Mouse (Mus musculus): ENCODE data around the gene Inpp5a. TPM values are rescaled to one million over a fixed set of nuclear protein-coding genes. Genes with fewer than 3 reads are reported as not detected.
A peak's percentile ranks its signal among the peaks of the same experiment; 100 is the strongest.

Inpp5a gene
- 31.6 and 42.3 TPM in 2 replicates for polyA plus RNA-seq (2012; ENCODE audit: insufficient read depth, insufficient read length, missing spikeins)

GRCm38 (mm10) chr7:139388670-139389212, at the start of gene Inpp5a:
TSS of gene Inpp5a (plus strand) at chr7:139389109.
- peaks cover 30% of the 10 kb centered on the region for H3K4me1 ChIP-seq (ENCODE audit: control insufficient read depth, insufficient read depth, insufficient read length, low read length)

DNA sequence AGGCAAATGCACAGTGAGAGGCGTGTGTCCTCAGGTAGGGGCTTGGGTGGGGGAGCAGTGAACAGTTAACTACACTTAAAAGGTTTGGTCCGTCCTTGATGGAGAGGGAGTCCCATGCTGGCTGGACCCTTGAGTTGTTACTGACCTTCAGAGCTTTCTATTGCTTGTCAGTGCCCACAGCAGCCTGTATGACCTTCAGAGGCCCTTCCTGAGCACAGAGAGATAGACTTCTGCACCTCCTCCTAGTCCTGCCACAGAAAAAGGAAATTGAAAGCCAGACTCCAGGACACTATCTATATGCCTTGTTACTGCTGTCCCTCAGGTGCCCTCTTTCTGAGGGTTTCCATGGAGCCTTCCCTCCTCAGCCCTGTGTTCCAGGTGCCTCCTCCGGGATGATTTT, 49.7 kb upstream of the Inpp5a start:
- H3K4me1 ChIP-seq (ENCODE audit: control insufficient read depth, insufficient read depth, insufficient read length, low read length), result peaks cover 15% of the 10 kb centered on the region
- no peak overlapping the region for H3K4me3 ChIP-seq (ENCODE audit: insufficient read depth, low read depth, low read length)
- H3K27ac ChIP-seq (replicated peaks; ENCODE audit: low read depth, low read length), result no peak overlapping the region

More at GRCm38 (mm10) chr7:139388670-139389212, at the start of gene Inpp5a:
- Histone ChIP-seq H3K27ac (replicated peaks; ENCODE audit: low read depth, low read length) (peak within 1 kb of the TSS; percentile 89), H3K4me3 (ENCODE audit: insufficient read depth, low read depth, low read length) (peak within 1 kb of the TSS; percentile 74)

DNA sequence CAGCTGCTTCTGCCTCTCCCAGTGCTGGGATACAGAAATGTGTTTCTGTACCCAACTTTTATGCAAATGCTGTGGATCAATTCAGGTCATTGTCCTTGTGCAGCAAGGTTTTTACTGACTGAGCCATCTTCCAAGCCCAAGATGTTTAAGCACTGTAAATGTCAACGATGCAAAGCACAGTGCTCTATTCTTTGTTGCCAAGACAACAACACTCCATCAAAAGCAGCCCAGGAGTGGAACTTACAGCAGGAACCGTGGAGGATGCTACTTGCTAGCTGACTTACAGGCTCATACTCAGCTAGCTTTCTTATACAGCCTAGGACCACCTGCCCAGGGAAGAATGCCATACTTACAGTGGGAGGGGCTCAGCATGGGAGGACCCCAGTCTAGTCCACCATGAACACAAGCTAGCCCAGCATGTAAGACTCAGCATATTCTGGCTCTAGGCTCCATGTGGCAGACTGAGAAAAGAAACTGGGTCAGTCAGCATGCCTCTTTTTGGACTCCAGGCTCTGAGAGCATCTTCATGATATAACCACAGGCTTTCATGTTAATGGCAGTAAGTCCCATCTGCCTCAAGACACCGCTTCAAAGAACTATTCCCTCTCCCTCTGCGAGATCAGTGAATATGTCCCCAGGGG, 47.8 kb upstream of the Inpp5a start:
- Histone ChIP-seq H3K27ac (replicated peaks; ENCODE audit: low read depth, low read length) (no peak overlapping the region), H3K4me1 (ENCODE audit: control insufficient read depth, insufficient read depth, insufficient read length, low read length) (peaks cover 15% of the 10 kb centered on the region), H3K4me3 (ENCODE audit: insufficient read depth, low read depth, low read length) (no peak overlapping the region)

GRCm38 (mm10) chr7:139342809-139343208, 46.1 kb upstream of the Inpp5a start:
- Histone ChIP-seq H3K27ac (replicated peaks; ENCODE audit: low read depth, low read length) (0 out of 2 replicates have a peak overlapping the region, but pooled peaks have one; percentile 10), H3K4me1 (ENCODE audit: control insufficient read depth, insufficient read depth, insufficient read length, low read length) (peaks cover 15% of the 10 kb centered on the region), H3K4me3 (ENCODE audit: insufficient read depth, low read depth, low read length) (no peak overlapping the region)

- H3K4me1 ChIP-seq (ENCODE audit: control insufficient read depth, insufficient read depth, insufficient read length, low read length), result peaks cover 12% of the 10 kb centered on the region
- H3K4me3 ChIP-seq (ENCODE audit: insufficient read depth, low read depth, low read length), result no peak overlapping the region
- H3K27ac ChIP-seq (replicated peaks; ENCODE audit: low read depth, low read length), result no peak overlapping the region
These were observed 41.9 kb upstream of the Inpp5a start for GRCm38 (mm10) chr7:139347051-139347450.

- Histone ChIP-seq H3K27ac (replicated peaks; ENCODE audit: low read depth, low read length) (no peak overlapping the region), H3K4me3 (ENCODE audit: insufficient read depth, low read depth, low read length) (no peak overlapping the region), H3K4me1 (ENCODE audit: control insufficient read depth, insufficient read depth, insufficient read length, low read length) (no peaks in the 10 kb centered on the region)
These were observed 38.3 kb upstream of the Inpp5a start for GRCm38 (mm10) chr7:139350606-139351005.

DNA sequence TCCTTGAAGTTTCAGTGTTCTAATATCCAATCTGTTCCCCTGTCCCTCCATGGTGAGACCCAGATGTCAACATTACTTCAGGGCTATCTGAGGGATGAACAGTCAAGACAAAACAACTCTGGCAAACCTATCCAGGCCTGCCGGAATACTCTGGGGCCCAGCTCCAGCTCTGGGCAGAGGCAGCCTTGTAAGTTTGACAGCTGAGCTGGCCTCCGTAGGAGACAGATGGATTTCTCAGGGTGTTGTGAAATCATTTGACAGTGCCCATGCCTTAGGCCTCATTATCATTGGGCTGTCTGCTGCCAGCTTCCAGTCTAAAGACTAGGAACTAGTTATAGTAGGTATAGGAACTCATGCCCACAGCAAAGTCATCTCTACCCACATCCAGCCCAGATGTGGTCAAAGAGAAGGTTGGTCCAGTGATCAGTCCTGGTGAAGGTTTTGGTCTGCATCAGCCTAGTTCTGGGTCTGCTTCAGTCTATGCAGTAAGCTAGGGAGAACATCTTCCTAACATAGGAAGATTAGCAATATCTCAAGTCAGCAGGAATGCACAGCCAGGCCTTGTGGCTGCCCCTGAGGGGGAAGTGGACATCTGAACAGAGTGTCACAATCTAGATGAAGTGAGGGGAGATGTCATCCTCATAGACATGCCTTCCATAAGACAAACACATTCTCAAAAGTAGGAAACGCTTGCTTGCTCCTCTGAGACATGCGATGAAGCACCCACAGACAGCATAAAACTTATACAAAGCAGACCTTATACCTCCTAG, 34.4 kb upstream of the Inpp5a start:
- H3K4me3 ChIP-seq (ENCODE audit: insufficient read depth, low read depth, low read length), result no peak overlapping the region
- no peaks in the 10 kb centered on the region for H3K4me1 ChIP-seq (ENCODE audit: control insufficient read depth, insufficient read depth, insufficient read length, low read length)
- no peak overlapping the region for H3K27ac ChIP-seq (replicated peaks; ENCODE audit: low read depth, low read length)

- H3K4me1 ChIP-seq (ENCODE audit: control insufficient read depth, insufficient read depth, insufficient read length, low read length), result no peaks in the 10 kb centered on the region
- H3K27ac ChIP-seq (replicated peaks; ENCODE audit: low read depth, low read length), result no peak overlapping the region
- H3K4me3 ChIP-seq (ENCODE audit: insufficient read depth, low read depth, low read length), result no peak overlapping the region
These were observed 31.9 kb upstream of the Inpp5a start for GRCm38 (mm10) chr7:139357043-139357442.

DNA sequence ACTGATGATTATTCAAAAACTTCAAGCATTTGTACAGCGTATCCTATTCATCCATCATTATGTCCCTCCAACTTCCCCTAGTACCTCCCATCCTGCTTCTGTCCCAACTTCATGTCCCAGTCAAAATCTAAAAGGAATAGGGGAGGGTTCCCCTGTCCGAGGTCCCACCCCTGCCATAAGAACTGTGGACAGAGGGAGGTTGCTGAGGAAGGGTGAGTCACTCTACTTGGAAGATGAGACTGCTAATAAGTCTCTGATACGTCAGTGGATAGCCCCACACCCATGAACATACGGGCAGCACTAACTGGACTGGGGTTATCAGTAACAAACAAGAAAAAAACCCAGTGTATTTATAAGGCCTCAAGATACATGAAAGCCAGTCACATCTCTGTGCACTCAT, 29.0 kb upstream of the Inpp5a start:
- H3K4me3 ChIP-seq (ENCODE audit: insufficient read depth, low read depth, low read length), result no peak overlapping the region
- H3K4me1 ChIP-seq (ENCODE audit: control insufficient read depth, insufficient read depth, insufficient read length, low read length), result peaks cover 17% of the 10 kb centered on the region
- no peak overlapping the region for H3K27ac ChIP-seq (replicated peaks; ENCODE audit: low read depth, low read length)

DNA sequence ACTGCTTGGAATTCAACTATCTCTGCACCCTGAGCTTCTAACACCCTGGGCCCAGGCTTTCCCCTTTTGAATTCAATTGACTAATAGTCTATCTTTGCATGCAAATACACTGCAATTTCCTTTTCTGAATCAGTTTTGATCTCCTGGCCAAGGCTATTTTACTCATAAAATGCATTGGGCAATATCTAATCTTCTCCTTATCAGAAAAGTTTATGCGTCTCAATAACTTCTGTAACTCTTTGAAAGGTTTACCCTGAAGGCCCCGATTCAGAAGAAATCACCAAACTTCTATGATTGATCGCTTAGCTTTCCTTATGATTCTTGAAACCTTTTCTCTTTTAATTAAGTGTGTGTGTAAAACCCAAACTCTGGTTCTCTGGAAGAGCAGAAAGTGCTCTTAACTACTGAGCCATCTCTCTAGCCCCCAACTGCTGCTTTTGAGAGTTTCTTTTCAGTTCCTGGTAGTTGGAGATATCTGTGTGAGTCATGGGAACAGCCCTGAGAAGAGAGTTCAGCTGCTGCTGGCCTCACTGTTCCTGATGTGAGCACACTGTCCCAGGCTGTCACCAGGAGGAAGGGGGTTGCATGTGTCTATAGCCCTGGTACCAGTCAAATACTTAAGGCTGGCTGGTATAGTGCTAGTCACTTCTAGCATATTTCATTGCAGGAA, 27.9 kb upstream of the Inpp5a start:
- peaks cover 28% of the 10 kb centered on the region for H3K4me1 ChIP-seq (ENCODE audit: control insufficient read depth, insufficient read depth, insufficient read length, low read length)
- H3K4me3 ChIP-seq (ENCODE audit: insufficient read depth, low read depth, low read length), result no peak overlapping the region
- H3K27ac ChIP-seq (replicated peaks; ENCODE audit: low read depth, low read length), result no peak overlapping the region

DNA sequence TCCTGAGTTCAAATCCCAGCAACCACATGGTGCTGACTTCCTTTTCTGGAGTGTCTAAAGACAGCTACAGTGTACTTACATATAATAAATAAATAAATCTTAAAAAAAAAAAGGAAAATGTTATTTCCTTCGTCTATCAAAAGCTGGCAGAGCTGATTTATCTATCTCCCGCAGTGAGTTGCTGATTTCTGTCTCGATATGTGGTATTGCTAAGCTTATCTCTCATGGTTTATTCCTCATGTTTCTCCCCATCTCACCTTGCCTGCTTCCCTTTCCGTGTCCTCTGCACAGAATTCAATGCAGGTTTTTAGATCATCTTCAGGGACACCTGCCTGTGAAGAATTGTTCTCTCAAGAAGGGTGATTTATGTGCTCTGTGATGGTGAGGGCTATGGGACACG, 27.1 kb upstream of the Inpp5a start:
- Histone ChIP-seq H3K4me3 (ENCODE audit: insufficient read depth, low read depth, low read length) (no peak overlapping the region), H3K4me1 (ENCODE audit: control insufficient read depth, insufficient read depth, insufficient read length, low read length) (peaks cover 36% of the 10 kb centered on the region), H3K27ac (replicated peaks; ENCODE audit: low read depth, low read length) (no peak overlapping the region)

- Histone ChIP-seq H3K4me3 (ENCODE audit: insufficient read depth, low read depth, low read length) (no peak overlapping the region), H3K4me1 (ENCODE audit: control insufficient read depth, insufficient read depth, insufficient read length, low read length) (peaks cover 41% of the 10 kb centered on the region), H3K27ac (replicated peaks; ENCODE audit: low read depth, low read length) (no peak overlapping the region)
These were observed 26.4 kb upstream of the Inpp5a start for GRCm38 (mm10) chr7:139362514-139362913.

- Histone ChIP-seq H3K4me1 (ENCODE audit: control insufficient read depth, insufficient read depth, insufficient read length, low read length) (peaks cover 48% of the 10 kb centered on the region), H3K4me3 (ENCODE audit: insufficient read depth, low read depth, low read length) (no peak overlapping the region)
These were observed 25.5 kb upstream of the Inpp5a start for GRCm38 (mm10) chr7:139363281-139364004.

GRCm38 (mm10) chr7:139364005-139364557, 24.8 kb upstream of the Inpp5a start:
- no peak overlapping the region for H3K4me3 ChIP-seq (ENCODE audit: insufficient read depth, low read depth, low read length)
- peak overlapping the region; percentile 100 for H3K27ac ChIP-seq (replicated peaks; ENCODE audit: low read depth, low read length)
- peaks cover 54% of the 10 kb centered on the region for H3K4me1 ChIP-seq (ENCODE audit: control insufficient read depth, insufficient read depth, insufficient read length, low read length)

More at GRCm38 (mm10) chr7:139363281-139364004, 25.5 kb upstream of the Inpp5a start:
- peak overlapping the region; percentile 100 for H3K27ac ChIP-seq (replicated peaks; ENCODE audit: low read depth, low read length)
